Mouse (Mus musculus): ENCODE measurements around the gene Scrn2. TPM values are rescaled to one million over a fixed set of nuclear protein-coding genes. Genes with fewer than 3 reads are reported as not detected.
A peak's percentile ranks its signal among the peaks of the same experiment; 100 is the strongest.

The Scrn2 gene
- total RNA-seq, 2 experiments from 2014 or later: 4.5 to 4.9 TPM

DNA sequence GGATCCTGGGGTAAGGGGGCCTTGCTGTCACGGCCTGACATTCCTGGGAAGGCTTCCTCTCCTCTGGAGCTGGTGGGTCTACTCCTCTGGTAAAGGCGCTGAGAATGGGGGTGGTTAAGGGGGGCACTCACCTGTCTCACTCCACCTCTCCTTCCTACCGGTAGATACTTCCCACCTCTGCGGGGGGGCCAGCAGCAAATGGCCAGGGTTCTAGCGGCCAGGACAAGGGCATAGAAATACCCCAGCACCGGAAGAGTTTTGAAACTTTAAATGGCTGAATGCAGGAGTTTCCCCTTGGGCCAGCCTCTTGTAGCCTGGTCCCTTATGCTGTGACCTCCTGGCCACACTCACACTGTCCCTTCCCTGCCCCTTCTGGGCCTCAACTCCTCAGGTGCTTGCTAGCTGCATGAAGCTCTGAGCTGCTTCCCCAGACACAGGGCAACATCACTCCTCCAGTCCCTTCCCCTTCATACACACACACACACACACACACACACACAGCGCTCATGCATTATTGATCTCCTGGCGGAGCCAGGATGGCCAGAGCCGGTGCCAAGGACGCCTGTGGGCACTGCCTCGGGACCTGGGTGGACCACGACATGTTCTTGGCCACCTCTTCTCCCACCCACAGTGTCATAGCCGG is 21.3 kb downstream of the Scrn2 start:
- DNase-seq: no peak

DNA sequence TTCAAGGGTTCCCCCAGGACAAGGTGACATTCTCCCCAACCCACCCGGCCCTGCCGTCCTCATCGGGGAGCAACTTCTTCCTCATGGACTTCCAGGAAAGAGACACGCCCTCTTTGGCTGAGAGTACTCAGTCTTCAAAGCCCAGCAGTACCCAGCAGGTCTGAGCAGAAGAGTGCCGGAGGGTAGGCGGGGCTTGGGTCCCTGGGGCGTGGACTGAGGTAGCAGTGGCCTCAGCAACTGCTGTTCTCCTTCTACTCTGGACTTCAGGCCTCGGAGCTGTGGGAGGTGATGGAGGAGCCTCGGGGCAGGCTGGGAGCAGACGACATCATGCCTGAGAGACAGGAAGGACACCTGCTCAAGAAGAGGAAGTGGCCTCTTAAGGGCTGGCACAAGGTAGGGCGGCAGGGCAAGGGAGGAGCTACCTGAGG is 22.5 kb downstream of the Scrn2 start:
- DNase-seq: no peak

DNA sequence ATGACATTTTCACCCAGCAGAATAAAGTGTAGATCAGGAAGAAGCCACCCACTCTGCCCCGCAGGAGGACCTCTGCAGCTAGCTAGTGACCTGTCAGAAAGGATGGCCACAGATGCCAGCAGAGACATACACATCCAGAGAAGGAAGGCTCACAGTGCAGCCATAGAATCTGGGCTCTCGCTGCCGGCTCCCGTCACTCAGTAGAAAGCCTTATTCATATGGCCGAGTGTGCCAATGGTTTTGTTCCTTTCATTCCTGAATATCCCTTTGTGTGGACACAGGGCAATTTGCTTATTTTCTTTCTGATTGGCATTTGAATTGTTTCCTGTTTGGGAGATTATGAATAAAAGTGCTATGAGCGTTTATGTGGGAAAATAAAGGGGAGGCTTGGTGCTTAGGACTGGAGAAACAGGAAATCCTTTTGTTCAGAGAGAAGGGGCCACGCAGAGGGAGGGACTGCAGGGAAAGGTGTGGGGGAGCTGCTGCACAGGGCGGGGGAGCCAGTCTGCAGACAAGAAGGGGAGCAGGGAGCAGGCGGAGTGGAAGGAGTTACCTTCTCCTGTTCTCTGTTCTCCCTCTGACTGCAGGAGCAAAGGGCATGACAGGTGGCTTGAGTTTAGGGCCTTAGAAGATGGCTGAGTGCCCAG is 33.7 kb downstream of the Scrn2 start:
- DNase-seq: no peak

DNA sequence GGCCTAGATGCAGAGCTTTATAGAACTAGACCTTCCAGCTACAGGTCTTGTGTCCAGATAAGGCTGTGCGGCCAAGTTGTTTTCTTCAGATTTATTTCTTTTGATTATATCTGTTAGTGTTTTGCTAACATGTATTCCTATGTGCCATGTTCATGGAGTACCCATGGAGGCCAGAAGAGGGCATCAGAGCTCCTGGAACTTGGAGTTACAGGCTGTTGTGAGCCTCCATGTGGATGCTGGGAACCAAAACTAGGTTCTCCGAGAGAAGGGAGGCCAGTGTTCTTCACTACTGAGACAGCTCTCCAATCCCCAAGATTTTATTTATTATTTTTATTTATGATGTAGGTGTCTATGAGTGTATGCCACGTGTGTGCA is 34.2 kb downstream of the Scrn2 start:
- DNase-seq: no peak

DNA sequence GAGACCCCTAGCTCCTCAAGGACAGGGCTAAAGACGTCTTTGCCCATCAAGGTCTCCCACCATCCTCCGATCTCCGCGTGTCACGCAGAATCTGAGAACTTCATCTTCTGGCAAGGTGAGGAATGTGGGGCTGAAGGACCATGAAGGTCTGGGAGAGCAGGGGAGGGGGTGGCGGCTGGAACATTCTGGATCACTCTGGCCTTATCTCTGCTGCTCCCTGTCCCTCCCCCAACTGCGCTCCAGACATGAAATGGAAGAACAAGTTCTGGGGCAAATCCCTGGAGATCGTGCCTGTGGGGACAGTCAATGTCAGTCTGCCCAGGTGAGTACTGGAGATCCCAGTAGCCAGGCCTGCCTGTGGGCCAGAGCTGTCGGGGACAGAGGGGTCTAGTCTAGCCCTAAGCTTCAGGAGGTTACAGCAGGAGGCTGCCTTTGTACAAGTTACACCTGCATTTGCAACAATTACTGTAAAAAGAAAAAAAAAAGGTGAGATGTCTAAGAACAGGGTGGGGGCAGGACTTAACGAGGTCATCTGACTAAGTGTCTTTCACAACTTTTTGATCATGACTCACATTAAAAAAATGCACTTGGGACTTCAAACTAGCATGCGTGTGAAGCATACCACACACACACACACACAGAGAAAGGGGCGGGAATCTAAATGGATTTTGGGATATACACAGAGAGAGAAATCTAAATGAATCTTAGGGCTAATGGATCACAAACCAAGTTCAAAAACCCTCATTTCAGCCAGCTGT is 36.0 kb downstream of the Scrn2 start:
- DNase-seq: no peak

DNA sequence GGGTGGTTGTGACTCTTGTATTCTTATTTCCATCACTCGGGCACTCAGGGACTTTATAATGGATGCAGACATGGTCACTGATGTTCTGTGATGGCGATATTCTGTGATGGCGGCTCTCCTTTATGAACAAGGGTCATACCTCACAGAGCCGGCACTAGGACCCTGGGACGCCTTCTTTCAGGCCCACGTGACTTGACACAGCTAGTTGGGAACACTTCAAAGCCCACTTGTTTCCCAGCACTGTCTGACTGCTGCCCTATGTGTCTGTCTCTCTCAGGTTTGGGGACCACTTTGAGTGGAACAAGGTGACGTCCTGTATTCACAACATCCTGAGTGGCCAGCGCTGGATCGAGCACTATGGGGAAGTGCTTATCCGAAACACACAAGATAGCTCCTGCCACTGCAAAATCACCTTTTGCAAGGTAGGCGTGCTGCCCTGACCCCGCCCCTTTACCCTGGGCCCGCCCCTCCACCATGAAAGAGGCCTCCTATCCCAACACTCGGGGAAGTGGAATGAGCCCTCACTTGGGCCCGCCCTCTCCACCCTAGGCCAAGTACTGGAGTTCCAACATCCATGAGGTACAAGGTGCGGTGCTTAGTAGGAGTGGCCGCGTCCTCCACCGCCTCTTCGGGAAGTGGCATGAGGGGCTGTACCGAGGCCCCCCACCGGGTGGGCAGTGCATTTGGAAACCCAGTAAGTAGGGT is 37.1 kb downstream of the Scrn2 start:
- DNase-seq: no peak

DNA sequence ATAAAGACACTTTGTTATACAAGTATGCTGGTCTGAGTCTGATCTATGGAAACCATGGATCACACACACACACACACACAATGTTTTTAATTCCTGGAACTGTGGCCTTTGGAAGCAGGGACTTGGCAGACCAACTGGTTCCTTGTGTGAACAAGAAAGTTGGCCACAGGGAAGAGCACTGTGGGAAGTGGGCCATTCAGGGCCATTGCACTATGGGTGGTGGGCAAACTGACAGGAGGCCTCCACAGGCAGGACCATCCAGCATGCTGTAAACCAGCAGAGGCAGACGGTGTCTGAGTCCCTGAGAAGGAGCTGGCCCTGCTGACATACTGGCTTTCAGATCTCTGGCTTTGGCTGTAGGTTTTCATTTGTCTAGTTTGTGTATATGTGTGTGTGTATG is 39.6 kb downstream of the Scrn2 start:
- DNase-seq: no peak

DNA sequence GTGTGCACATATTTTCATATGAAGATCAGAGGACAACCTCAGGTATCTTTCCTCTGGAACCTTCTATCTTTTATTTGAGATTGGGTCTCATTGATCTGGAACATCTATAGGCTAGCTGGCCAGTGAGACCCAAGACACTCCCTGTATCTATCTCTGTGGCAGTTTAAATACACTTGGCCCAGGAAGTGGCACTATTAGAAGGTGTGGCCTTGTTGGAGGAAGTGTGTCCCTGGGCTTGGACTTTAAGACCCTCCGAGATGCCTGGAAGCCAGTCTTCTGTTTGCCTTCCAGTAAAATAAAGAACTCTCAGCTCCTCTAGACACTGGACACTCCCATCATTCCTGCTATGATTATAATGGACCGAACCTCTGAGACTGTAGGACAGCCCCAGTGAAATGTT is 40.0 kb downstream of the Scrn2 start:
- no peak for DNase-seq

DNA sequence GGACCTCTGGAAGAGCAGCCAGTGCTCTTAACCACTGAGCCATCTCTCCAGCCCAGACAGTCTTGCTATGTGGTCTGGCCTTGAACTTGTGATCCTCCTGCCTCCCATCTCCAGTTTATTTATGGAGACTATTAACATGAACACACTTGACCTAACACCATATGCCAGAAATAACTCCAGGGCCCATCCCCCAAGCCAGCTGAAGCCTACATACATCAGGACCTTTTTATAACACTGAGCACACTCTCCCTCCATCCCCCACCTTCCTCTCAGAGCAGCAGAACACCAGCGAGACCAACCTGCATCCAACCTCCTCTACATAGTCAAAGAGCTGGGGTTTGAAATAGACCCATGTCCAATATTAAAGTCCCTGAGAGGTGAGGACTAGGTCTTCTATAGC is 41.4 kb downstream of the Scrn2 start:
- DNase-seq: no peak

DNA sequence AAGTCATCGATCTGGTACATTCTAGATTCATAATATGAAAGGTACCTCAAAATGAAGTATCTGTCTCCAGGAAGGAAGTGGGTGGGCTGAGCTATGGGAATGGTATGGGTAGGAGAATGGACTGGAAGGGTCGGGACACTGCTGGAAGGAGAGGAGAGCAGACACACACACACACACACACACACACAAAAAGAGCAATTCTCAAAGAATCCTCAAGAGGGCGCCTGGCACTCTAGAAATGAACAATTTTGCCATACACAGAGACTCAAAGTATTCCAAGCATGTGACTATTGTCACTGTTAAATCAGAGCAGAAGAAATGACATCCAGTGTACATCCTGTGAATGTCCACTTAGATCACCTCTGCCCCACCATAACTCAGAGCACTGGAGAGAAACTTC is 42.8 kb downstream of the Scrn2 start:
- DNase-seq: peak in 1 of 2 experiments; percentile 51

DNA sequence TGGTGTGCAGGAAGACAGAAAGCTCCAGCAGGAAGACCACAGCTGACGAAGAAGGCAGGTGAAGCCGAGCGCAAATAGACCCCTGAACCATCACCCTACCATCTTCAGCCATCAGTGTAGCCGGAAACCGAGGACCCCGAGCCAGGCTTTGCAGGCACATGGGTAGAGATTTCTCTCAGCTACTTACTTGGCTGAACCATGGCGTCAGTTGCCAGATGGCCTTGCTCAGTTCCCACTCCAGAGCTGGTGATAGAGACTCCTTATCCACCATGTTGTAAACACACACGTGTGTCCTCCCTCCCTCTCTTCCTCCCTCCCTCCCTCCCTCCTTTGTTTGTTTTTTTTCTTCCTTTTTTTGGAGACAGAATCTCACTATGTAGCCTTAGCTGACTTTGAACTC is 44.5 kb downstream of the Scrn2 start:
- no peak for DNase-seq

DNA sequence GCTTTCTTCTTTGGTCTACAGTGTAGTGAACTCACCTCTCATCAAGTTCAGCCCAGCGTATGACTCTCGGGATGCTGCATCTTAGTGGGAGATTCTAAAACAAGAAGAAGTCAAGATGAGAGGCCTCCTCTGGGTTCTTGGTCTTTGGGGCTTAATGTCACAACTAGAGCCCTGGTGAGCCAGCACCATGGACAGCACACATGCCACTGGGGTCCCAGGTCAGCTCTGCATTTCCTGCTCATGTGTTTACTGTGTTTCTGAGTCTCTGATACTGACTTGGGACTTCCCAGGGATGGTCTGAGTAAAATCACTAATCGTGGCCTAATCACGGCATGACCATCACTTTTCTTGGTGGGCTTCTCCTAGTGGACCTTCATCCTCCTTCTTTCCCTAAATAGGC is 49.0 kb downstream of the Scrn2 start:
- DNase-seq: no peak

DNA sequence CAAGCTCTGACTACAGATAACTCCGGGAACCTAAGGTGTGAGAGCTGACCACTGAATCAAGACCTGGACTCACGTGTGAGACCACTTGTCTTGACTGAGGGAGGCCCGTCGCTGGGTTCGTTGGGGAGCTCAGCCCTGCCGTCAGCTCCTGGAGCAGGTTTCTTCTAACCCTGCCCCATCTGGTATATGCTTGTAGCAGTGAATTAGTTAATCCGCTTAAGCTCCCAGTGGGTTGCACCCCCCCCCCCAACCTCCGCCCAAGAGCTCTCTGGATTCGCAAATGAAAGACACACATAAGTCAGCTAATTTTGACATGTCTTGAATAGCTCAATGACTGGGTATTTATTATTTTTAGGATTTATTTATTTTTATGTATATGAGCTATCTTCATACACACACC is 50.6 kb downstream of the Scrn2 start:
- DNase-seq: no peak

DNA sequence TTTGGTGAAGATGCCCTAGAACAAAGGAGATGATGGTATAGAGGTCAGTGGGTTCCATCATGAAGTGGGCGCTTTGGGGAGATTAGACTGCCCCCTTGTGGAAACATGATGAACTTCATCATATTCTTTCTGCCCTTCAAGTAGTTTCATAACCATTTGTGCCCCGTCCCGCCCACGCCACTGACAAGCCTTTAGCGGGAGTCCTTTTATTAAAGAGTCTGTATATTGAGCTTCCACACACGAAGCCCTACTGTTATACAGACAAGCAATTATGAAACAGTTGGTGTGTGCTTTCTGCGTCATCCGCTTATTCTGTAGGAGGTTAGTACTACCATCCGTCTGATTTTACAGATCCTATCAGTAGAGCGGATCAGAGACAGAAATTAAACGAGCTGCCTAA is 53.2 kb downstream of the Scrn2 start:
- DNase-seq: peak in 1 of 2 experiments; percentile 34

Small RNAs within 50 kb of the gene (microRNA-seq; reads per million reads assigned to microRNA genes)
- 0 to 1.1 reads per million in 2 experiments for gene Mir8103

Other genes with a start within 250 kb of the Scrn2 start
- gene Cbx1, start 240.8 kb upstream of the Scrn2 start, total RNA-seq (2021): 10 to 100 TPM; 52.4 to 54.9 TPM
- gene Nfe2l1, start 200.0 kb upstream of the Scrn2 start, total RNA-seq (2021): 100 to 1,000 TPM; 201 to 234 TPM
- 1 to 10 TPM; 5.5 to 7.8 TPM for gene Copz2, start 180.1 kb upstream of the Scrn2 start, total RNA-seq (2021)
- gene Cdk5rap3, start 113.4 kb upstream of the Scrn2 start, total RNA-seq (2021): 10 to 100 TPM; 32.8 to 34.0 TPM
- not detected for gene Prr15l, start 101.8 kb upstream of the Scrn2 start, total RNA-seq (2021)
- gene Pnpo, start 86.0 kb upstream of the Scrn2 start, total RNA-seq (2021): 10 to 100 TPM; 29.8 to 34.5 TPM
- 10 to 100 TPM; 12.3 to 12.6 TPM for gene Sp2, start 47.0 kb upstream of the Scrn2 start, total RNA-seq (2021)
- gene Sp6, start 16.5 kb upstream of the Scrn2 start, total RNA-seq (2021): 1 to 10 TPM in 1 of 2 experiments, under 1 TPM in 1; 0.78 to 1.2 TPM
- gene Lrrc46, start 11.5 kb downstream of the Scrn2 start, total RNA-seq (2021): under 1 TPM; 0.76 to 0.85 TPM
- 10 to 100 TPM; 74.8 to 75.4 TPM for gene Mrpl10, start 11.6 kb downstream of the Scrn2 start, total RNA-seq (2021)
- gene Osbpl7, start 20.7 kb downstream of the Scrn2 start, total RNA-seq (2021): 10 to 100 TPM; 16.0 to 16.9 TPM
- gene Tbx21, start 85.4 kb downstream of the Scrn2 start, total RNA-seq (2021): under 1 TPM in 1 of 2 experiments, not detected in 1; 0.15 TPM
- gene Tbkbp1, start 121.6 kb downstream of the Scrn2 start, total RNA-seq (2021): 10 to 100 TPM; 83.8 to 94.3 TPM
- 100 to 1,000 TPM; 128 to 132 TPM for gene Kpnb1, start 157.9 kb downstream of the Scrn2 start, total RNA-seq (2021)